Comparison of ENCODE assay signal across 8 mouse cellular contexts in genomic region chr13:48869600-48869949, GRCm38 (mm10). TPM values are rescaled to one million over a fixed set of nuclear protein-coding genes. Genes with fewer than 3 reads are reported as not detected.
DNase-seq lines count a peak whose midpoint lies in the region; ATAC-seq and TF ChIP-seq lines count a peak whose summit lies in the region.

No protein-coding gene starts in this region.

- H3K4me2 ChIP-seq in heart, embryonic 14.5 days (ENCODE audit: low read length), result peak overlapping the region; percentile 71
- peak overlapping the region; percentile 77 for H3K4me2 ChIP-seq in hindbrain, embryonic 13.5 days
- peak overlapping the region; percentile 94 for H3K4me2 ChIP-seq in lung, embryonic 14.5 days

- peaks cover 29 to 37% of the 10 kb centered on the region in 2 experiments for H3K4me1 ChIP-seq in heart, embryonic 14.5 days (ENCODE audit: control insufficient read depth in 2 of 2, insufficient read depth in 2 of 2, low read length in 2 of 2)
- H3K4me1 ChIP-seq in hindbrain, embryonic 13.5 days (replicated peaks), result peaks cover 54% of the 10 kb centered on the region
- peaks cover 15% of the 10 kb centered on the region for H3K4me1 ChIP-seq in lung, embryonic 14.5 days (ENCODE audit: insufficient read depth)

- no peaks in the 10 kb centered on the region for H3K9me3 ChIP-seq in heart, embryonic 14.5 days (ENCODE audit: control insufficient read depth, low read length)
- no peaks in the 10 kb centered on the region for H3K9me3 ChIP-seq in hindbrain, embryonic 13.5 days
- H3K9me3 ChIP-seq in lung, embryonic 14.5 days (ENCODE audit: low read depth, low read length), result no peaks in the 10 kb centered on the region

- H3K9ac ChIP-seq in heart, embryonic 14.5 days (ENCODE audit: low read length), result peak overlapping the region; percentile 97
- peak overlapping the region; percentile 98 for H3K9ac ChIP-seq in hindbrain, embryonic 13.5 days
- peak overlapping the region; percentile 99 for H3K9ac ChIP-seq in lung, embryonic 14.5 days

- intact Hi-C loops in heart, postnatal 25 days (cut with DNase I), result no loop called here

- ATAC-seq in heart, embryonic 14.5 days (ENCODE audit: insufficient number of reproducible peaks, insufficient read depth, low FRiP score, low read depth), result no peak; the same call in 1 of the 2 replicates
- ATAC-seq in hindbrain, embryonic 13.5 days (ENCODE audit: low FRiP score), result 0 out of 2 replicates have a peak, but pooled peaks have one; percentile 3
- peak; percentile 13; the same call in 1 of the 2 replicates for ATAC-seq in lung, embryonic 14.5 days (ENCODE audit: insufficient read depth)
- no peak for ATAC-seq in megakaryocyte progenitor cell, adult 5-6 weeks (replicated peaks; ENCODE audit: poor library complexity)

- H3K4me3 ChIP-seq in heart, embryonic 14.5 days (ENCODE audit: control insufficient read depth in 1 of 2, insufficient read depth in 1 of 2, low read depth in 1 of 2, low read length in 2 of 2), result peak overlapping the region; percentile 88 to 92
- H3K4me3 ChIP-seq in hindbrain, embryonic 13.5 days, result peak overlapping the region; percentile 94
- peak overlapping the region; percentile 88 for H3K4me3 ChIP-seq in lung, embryonic 14.5 days (ENCODE audit: low read depth, low read length)

- no peaks in the 10 kb centered on the region for H3K36me3 ChIP-seq in heart, embryonic 14.5 days (ENCODE audit: control insufficient read depth, insufficient read depth, low read length)
- H3K36me3 ChIP-seq in hindbrain, embryonic 13.5 days, result no peaks in the 10 kb centered on the region
- H3K36me3 ChIP-seq in lung, embryonic 14.5 days (ENCODE audit: insufficient read depth), result no peaks in the 10 kb centered on the region

- peak overlapping the region; percentile 2 to 86; a peak in 3 of 4 replicates for H3K27ac ChIP-seq in heart, embryonic 14.5 days (replicated peaks in 1 of 2; ENCODE audit: control insufficient read depth in 1 of 2, insufficient read depth in 1 of 2, low read depth in 2 of 2, low read length in 2 of 2)
- H3K27ac ChIP-seq in hindbrain, embryonic 13.5 days, result peak overlapping the region; percentile 84
- peak overlapping the region; percentile 95 for H3K27ac ChIP-seq in lung, embryonic 14.5 days (ENCODE audit: low read depth)

- no peaks in the 10 kb centered on the region for H3K27me3 ChIP-seq in heart, embryonic 14.5 days (ENCODE audit: control insufficient read depth, insufficient read depth, low read length)
- H3K27me3 ChIP-seq in hindbrain, embryonic 13.5 days, result no peaks in the 10 kb centered on the region
- no peaks in the 10 kb centered on the region for H3K27me3 ChIP-seq in lung, embryonic 14.5 days (ENCODE audit: insufficient read depth, low read length)

- DNase-seq in heart, postnatal 25 days (ENCODE audit: low spot score), result no peak
- peak; percentile 35 for DNase-seq in NIH3T3 (ENCODE audit: low read depth)
- DNase-seq in lung, embryonic 14.5 days, result peak; percentile 34
- no peak for DNase-seq in adrenal gland, postnatal 14 days
- DNase-seq in adrenal gland, adult 2 months, result no peak

- no peak for TF ChIP-seq CTCF in lung, embryonic 14.5 days (IDR thresholded peaks at IDR 0.05; ENCODE audit: low read depth)

- WGBS in heart, embryonic 14.5 days, result 18% methylated on average over 5 of the region's 5 CpGs
- 19% methylated on average over 5 of the region's 5 CpGs for WGBS in hindbrain, embryonic 13.5 days
- WGBS in lung, embryonic 14.5 days, result 5% methylated on average over 5 of the region's 5 CpGs

RNA-seq across cellular contexts. Expression of gene Phf2, which starts 1.3 kb away (rescaled TPM):
- polyA plus RNA-seq in heart, embryonic 14.5 days (2014; fragmentation: Nextera tagmentation; extraction: Ambion mirVana), result 5.1 and 5.9 TPM in 2 replicates
- total RNA-seq in heart, postnatal 25 days (2021), result 10 to 100 TPM; 25.4 to 29.0 TPM
- 9.4 and 9.6 TPM in 2 replicates for polyA plus RNA-seq in hindbrain, embryonic 13.5 days (2015; fragmentation: Nextera tagmentation; extraction: Ambion mirVana)
- 11.1 and 12.2 TPM in 2 replicates for polyA plus RNA-seq in lung, embryonic 14.5 days (2014; fragmentation: Nextera tagmentation; extraction: Ambion mirVana)
- 21.6 and 22.1 TPM in 2 replicates for total RNA-seq in megakaryocyte progenitor cell, adult 5-6 weeks (2015)
- total RNA-seq in megakaryocyte progenitor cell, adult 5-6 weeks (2017), result 7.5 and 9.1 TPM in 2 replicates
- total RNA-seq in adrenal gland, postnatal 14 days (2021), result 39.4 and 43.0 TPM in 2 replicates
- total RNA-seq in adrenal gland, adult 2 months (2021), result 10 to 100 TPM; 41.2 to 42.9 TPM
- 19.5 and 22.2 TPM in 2 replicates for polyA plus RNA-seq in adrenal gland, adult 2 months (2012; rRNA removed)

Comparison
In these comparisons a context has a peak if more than half of its experiments do, and no peak if none do; other contexts are left out.
1. ATAC-seq: peak in hindbrain, embryonic 13.5 days (single experiment) and lung, embryonic 14.5 days (single experiment); none in heart, embryonic 14.5 days (single experiment) and megakaryocyte progenitor cell, adult 5-6 weeks (single experiment).
2. H3K27ac ChIP-seq: peak in every context shown above with its lines; median percentile 95 in lung, embryonic 14.5 days; 84 in hindbrain, embryonic 13.5 days; 44 in heart, embryonic 14.5 days.
3. DNase-seq: peak in NIH3T3 (single experiment) and lung, embryonic 14.5 days (single experiment); none in heart, postnatal 25 days (single experiment), adrenal gland, postnatal 14 days (single experiment) and adrenal gland, adult 2 months (single experiment).
4. Peak in every context shown above with its lines, with median percentiles within 50 percentile points of each other: H3K4me2 ChIP-seq, H3K4me3 ChIP-seq and H3K9ac ChIP-seq.